Mouse (Mus musculus) liver, adult 2 months (tissue): ENCODE measurements at regions not wholly inside any gene's neighbourhood (a gene's known extent, or its start where the extent isn't known, plus 50 kb on each side); places are given as distances from the start of the nearest gene placed in this dataset.

Experiments used
- DNase-seq: peaks from one replicate; pipeline ENCODE4 v3.0.0-alpha.2; 2011; ENCODE audit warnings: low read depth, low spot score; ENCODE audit errors: extremely low read depth
- H3K27ac ChIP-seq: fragments of 200-500 bp; replicated peaks from 2 replicates; pipeline ENCODE4 v1.5.1; 2012; ENCODE audit warnings: low read depth, mild to moderate bottlenecking, control low read depth, inconsistent platforms, low read length; ENCODE audit not compliant: insufficient read depth
- H3K27me3 ChIP-seq: fragments of 200-500 bp; 2 replicates; pipeline ENCODE4 v1.6.1; 2012; ENCODE audit warnings: mild to moderate bottlenecking, moderate library complexity, low read length, inconsistent platforms; ENCODE audit not compliant: control insufficient read depth, insufficient read depth
- H3K36me3 ChIP-seq: fragments of 200-500 bp; 2 replicates; pipeline ENCODE4 v1.6.1; 2012; ENCODE audit warnings: low read length, inconsistent platforms; ENCODE audit not compliant: control insufficient read depth, insufficient read depth
- H3K4me1 ChIP-seq: fragments of 200-500 bp; 2 replicates; pipeline ENCODE4 v1.6.1; 2011; ENCODE audit warnings: low read length; ENCODE audit not compliant: control insufficient read depth, insufficient read depth
- H3K4me3 ChIP-seq: fragments of 200-500 bp; 2 replicates; pipeline ENCODE4 v1.5.1; 2011; ENCODE audit warnings: low read depth, mild to moderate bottlenecking, control low read depth, low read length, moderate library complexity; ENCODE audit not compliant: insufficient read depth
- H3K79me2 ChIP-seq: fragments of 200-500 bp; 2 replicates; pipeline ENCODE4 v1.6.1; 2012; ENCODE audit warnings: inconsistent platforms, mild to moderate bottlenecking, low read length, moderate library complexity; ENCODE audit not compliant: control insufficient read depth, insufficient read depth
- H3K9ac ChIP-seq: fragments of 200-500 bp; 2 replicates; pipeline ENCODE4 v1.6.1; 2012; ENCODE audit warnings: low read depth, mild to moderate bottlenecking, control low read depth, inconsistent platforms, low read length
- CTCF ChIP-seq: fragments of 200-500 bp; IDR thresholded peaks from 2 replicates; pipeline ENCODE4 v1.5.1; 2011; ENCODE audit warnings: low read depth, low read length, control low read depth
- POLR2A ChIP-seq: fragments of 200-500 bp; IDR thresholded peaks from 2 replicates; pipeline ENCODE4 v1.6.1; 2011; ENCODE audit warnings: low read length, control low read depth; ENCODE audit not compliant: insufficient read depth; ENCODE audit errors: extremely low read depth
- WGBS: fragments of 180-500 bp; shearing (Covaris S2); methylation state at CpG from one replicate; pipeline ENCODE4 v1.1.7; 2018; 5-methylcytosine and 5-hydroxymethylcytosine counted together

DNA sequence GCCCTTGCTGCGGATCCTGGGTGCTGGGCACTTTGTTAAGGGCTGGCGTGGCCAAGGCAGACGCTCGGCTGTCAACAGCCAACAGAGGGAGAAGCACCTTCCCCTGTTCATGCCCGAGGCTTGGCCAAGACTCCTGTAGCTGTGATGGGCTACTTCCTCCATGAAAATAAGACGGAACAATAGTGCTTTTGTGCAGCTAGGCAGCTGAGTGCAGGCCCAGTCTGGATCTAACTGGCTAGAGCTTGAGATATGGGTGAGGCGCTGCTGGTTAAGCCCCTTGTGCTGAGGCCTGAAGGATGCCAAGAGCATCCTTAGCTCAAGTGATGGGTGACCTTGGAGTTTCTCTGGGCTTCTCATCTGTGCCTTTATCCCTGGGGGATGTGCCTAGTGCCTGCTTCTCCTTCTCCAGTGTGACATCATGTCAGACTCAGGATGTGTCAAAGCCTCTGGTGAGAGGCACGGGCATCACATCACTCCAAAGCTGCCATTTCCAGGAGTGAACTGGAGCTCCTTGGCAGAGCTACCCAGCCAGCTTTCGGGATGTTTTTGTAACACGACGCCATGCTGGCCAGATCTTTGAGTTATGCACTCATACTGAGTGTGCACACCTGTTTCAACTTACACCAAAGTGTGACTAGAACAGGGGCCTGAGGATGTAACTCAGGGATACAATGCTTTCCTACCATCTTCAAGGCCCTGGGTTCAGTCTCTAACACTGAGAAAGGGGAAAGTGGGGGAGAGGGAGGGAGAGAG is 360.1 kb upstream of the Tbx3 start:
- no peak for DNase-seq
- Histone ChIP-seq H3K4me1 (no peaks in the 10 kb centered on the region), H3K27me3 (no peaks in the 10 kb centered on the region), H3K36me3 (no peaks in the 10 kb centered on the region), H3K4me3 (no peak overlapping the region), H3K79me2 (no peaks in the 10 kb centered on the region), H3K9ac (no peak overlapping the region), H3K27ac (no peak overlapping the region)
- WGBS: 89% methylated on average over 11 of the region's 11 CpGs
- TF ChIP-seq POLR2A (no peak), CTCF (no peak)

DNA sequence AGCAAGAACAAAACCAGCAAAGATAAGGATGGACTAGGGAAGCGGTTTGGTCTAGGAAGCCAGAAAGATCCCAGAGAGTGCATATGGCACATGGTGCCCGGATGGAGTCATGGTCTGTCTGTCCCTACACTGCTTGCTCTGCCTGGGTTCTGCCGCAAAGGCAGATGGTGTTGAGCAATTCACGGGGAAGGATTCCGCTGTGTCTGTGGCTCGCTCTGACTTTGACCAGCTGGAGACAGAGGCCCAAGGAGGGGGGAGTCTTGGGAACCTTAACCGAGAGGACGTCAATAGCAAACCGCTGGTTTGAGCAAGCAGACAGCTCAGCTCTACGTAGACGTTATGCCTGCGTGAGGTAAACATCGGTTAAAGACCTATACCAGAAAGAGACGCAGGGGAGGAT is 357.7 kb upstream of the Tbx3 start:
- Histone ChIP-seq H3K36me3 (no peaks in the 10 kb centered on the region), H3K4me1 (no peaks in the 10 kb centered on the region), H3K79me2 (no peaks in the 10 kb centered on the region), H3K27ac (no peak overlapping the region), H3K9ac (no peak overlapping the region), H3K27me3 (no peaks in the 10 kb centered on the region), H3K4me3 (no peak overlapping the region)
- DNase-seq: no peak
- TF ChIP-seq POLR2A (no peak), CTCF (no peak)
- WGBS: 85% methylated on average over 14 of the region's 14 CpGs

DNA sequence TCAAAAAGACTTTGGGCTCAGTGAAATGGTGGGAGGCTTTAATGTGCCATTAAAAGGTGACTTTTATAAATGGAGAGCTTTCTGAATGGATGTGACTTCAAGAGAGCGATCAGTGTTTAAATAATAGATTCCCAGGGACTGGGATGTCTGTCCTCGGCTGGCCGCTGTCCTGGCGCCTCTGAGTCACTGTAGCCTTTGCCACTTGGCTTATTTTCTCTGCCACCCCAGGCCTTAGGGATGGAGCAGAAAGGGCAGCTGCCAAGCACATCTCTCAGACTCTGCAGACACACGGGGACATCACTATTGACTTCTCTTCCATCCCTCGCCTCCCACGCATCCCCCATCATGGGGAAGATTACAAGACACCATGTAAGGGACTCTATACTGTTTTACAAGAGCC is 355.3 kb upstream of the Tbx3 start:
- Histone ChIP-seq H3K27ac (no peak overlapping the region), H3K36me3 (no peaks in the 10 kb centered on the region), H3K79me2 (no peaks in the 10 kb centered on the region), H3K9ac (no peak overlapping the region), H3K4me1 (no peaks in the 10 kb centered on the region), H3K27me3 (no peaks in the 10 kb centered on the region), H3K4me3 (no peak overlapping the region)
- 91% methylated on average over 7 of the region's 7 CpGs for WGBS
- TF ChIP-seq CTCF: no peak
- no peak for TF ChIP-seq POLR2A
- DNase-seq: no peak

DNA sequence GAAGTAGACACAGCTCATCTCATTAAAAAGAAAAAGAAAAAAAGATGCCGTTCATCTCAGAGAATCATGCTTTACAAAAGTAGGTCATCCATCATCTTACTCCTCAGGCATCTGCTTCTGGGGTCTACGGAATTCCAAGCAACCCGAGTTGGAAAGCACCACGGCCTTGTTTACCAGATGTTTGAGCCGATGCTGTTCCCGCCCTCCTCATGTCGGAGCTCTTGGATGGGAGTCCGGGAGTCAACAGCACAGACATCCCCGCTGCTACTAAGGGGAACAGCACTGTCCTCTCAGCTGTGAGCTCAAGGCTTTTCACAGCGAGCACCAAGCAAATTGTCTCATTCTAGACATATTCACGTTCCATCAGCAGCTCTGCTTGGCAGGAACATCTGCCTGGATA is 352.9 kb upstream of the Tbx3 start:
- TF ChIP-seq POLR2A (no peak), CTCF (no peak)
- Histone ChIP-seq H3K79me2 (no peaks in the 10 kb centered on the region), H3K9ac (no peak overlapping the region), H3K36me3 (no peaks in the 10 kb centered on the region), H3K4me1 (no peaks in the 10 kb centered on the region), H3K27me3 (no peaks in the 10 kb centered on the region), H3K27ac (no peak overlapping the region), H3K4me3 (no peak overlapping the region)
- WGBS: 84% methylated on average over 11 of the region's 11 CpGs
- no peak for DNase-seq

DNA sequence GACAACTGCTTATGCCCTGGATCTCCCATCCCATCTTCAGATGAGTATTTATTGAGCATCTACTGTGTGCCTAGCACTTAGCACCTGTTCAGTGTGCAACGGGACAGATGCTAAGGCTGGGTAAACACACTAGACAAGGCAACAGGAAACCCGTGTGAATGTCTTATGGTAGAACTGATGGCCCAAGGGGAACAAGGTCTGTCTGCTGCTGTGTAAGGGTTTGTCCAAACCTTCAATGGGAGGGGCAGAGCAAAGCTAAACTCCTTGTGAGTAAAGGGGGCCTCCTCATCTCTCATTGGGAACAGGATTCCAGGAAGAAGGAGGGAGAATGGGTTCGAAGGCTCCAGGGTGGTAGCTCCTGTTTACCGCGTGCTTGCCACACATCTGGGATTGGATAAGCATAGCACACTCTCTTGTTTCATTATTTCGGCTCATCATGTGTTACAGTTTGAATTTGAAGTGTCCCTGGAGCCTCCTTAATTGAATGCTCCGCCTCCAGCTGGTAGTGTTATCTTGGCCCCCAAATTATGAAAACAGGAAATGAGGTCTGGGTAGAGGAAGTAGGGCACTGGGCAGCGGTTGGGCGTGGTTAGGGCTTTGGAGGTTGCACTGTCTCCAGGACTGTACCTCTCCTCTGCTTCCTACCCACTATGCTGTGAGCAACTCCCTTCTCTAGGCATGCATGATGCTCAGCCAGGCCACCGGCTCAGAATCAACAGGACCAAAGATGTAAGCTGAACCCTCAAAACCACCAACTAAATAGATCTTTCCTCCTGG is 348.9 kb upstream of the Tbx3 start:
- no peak for DNase-seq
- no peak overlapping the region for H3K27ac ChIP-seq
- 80% methylated on average over 10 of the region's 10 CpGs for WGBS
- H3K4me3 ChIP-seq: no peak overlapping the region
- H3K9ac ChIP-seq: no peak overlapping the region
- no peaks in the 10 kb centered on the region for H3K36me3 ChIP-seq
- TF ChIP-seq CTCF (no peak), POLR2A (no peak)
- no peaks in the 10 kb centered on the region for H3K27me3 ChIP-seq
- H3K4me1 ChIP-seq: no peaks in the 10 kb centered on the region
- no peaks in the 10 kb centered on the region for H3K79me2 ChIP-seq

DNA sequence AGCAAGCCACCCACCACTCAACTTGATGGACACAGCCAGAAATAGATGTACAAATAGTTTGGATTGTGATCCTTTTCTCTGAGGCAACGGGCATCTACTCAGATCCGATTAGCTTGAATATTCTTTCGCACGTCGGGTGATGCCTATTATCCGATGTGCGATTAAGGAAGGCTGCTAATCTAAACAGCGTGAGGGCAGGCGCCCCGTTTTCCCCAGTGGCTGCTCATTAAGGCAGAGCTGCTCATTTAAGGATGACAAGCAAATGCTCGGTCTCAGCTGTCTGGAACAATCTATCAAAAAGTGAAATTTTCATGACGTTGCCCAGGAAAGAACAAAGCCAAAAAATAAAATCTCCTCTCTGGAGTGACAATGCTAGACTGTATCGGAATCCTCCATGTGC is 348.1 kb upstream of the Tbx3 start:
- Histone ChIP-seq H3K36me3 (no peaks in the 10 kb centered on the region), H3K4me3 (no peak overlapping the region), H3K79me2 (no peaks in the 10 kb centered on the region), H3K27ac (no peak overlapping the region), H3K27me3 (no peaks in the 10 kb centered on the region), H3K9ac (no peak overlapping the region), H3K4me1 (no peaks in the 10 kb centered on the region)
- WGBS: 91% methylated on average over 13 of the region's 13 CpGs
- DNase-seq: no peak
- no peak for TF ChIP-seq CTCF
- TF ChIP-seq POLR2A: no peak
